Mouse (Mus musculus): Measurements from ENCODE around the gene Psmb6.
"Not testable (repeated sequence)": the region's sequence is repeated elsewhere in the genome, so short reads cannot be mapped to it uniquely, and the experiment has no call there.

Psmb6 gene

DNA sequence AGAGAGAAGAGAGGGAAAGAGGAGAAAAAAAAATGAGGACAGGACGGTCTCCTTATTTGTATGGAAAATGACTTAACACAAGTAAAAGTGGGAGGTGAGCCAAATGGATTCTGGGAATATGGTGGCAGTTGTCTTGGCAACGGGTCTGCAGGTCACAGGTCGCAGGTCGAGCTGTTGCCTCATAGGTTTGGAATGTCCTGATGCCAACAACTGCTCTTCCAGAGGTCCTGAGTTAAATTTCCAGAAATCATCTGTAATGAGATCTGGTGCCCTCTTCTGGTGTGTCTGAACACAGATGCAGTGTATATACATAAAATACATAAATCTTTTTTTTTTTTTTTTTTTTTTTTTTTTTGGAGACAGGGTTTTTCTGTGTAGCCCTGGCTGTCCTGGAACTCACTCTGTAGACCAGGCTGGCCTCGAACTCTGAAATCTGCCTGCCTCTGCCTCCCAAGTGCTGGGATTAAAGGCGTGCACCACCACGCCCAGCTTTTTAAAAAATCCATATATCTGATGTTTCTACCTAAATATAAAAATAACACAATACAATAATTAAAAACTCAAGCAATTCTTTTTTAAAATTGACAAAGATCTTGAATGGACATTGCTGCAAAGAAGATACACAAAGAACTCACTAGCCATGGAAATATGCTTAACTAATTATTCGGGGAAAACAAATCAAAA, 1.7 kb upstream of the Psmb6 start:
- peak; percentile 39 for DNase-seq (ENCODE audit: low read depth)

- no peak for DNase-seq (ENCODE audit: low read depth)
These were observed 385 bp upstream of the Psmb6 start for GRCm38 (mm10) chr11:70524782-70525181.

DNA sequence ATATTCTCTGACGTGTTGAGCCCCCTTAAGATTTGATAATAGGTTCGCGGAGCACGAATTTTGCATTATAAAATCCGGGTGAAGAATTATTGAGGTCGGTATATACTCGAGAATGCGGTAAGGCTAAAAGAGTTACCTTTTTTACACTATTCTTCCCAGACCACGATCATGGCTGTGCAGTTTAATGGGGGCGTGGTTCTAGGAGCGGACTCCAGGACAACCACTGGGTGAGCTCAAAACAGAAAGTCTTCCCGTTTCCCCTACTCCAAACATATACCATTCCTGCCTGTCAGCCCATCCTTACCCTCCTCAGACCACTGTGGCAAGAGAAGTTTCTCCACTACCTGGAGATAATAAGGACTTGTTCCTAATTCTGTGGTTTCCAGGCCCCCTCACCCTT, 559 bp downstream of the Psmb6 start:
- DNase-seq (ENCODE audit: low read depth): peak; percentile 49

DNA sequence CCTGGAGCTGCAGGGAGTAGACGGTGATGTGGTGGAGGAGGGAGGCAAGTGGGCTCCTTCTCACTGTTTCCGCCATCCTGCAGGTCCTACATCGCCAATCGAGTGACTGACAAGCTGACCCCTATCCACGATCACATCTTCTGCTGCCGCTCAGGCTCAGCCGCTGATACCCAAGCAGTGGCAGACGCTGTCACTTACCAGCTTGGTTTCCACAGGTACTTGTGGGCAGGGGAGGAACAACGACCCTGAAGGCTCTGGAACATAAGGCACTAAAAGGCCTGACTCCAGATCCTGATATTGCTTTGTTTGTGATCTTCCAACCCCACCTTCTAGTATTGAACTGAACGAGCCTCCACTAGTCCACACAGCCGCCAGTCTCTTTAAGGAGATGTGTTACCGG, 1.0 kb downstream of the Psmb6 start:
- DNase-seq (ENCODE audit: low read depth): no peak

- DNase-seq (ENCODE audit: low read depth): no peak
These were observed 3.4 kb downstream of the Psmb6 start for GRCm38 (mm10) chr11:70528610-70529009.

DNA sequence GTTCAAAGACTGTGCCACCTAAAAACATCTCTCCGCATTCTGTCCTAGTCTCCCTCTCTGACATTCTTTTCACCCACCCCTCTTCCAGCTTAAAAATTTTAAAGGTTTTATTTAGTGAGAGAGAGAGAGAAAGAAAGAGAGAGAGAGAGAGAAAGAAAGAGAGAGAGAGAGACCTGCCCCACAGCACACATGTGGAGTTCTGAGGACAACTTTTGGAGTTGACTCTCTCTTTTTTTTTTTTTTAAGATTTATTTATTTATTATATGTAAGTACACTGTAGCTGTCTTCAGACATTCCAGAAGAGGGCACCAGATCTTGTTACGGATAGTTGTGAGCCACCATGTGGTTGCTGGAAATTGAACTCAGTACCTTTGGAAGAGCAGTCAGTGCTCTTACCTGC, 5.9 kb downstream of the Psmb6 start:
- not testable (repeated sequence) for DNase-seq (ENCODE audit: low read depth)

DNA sequence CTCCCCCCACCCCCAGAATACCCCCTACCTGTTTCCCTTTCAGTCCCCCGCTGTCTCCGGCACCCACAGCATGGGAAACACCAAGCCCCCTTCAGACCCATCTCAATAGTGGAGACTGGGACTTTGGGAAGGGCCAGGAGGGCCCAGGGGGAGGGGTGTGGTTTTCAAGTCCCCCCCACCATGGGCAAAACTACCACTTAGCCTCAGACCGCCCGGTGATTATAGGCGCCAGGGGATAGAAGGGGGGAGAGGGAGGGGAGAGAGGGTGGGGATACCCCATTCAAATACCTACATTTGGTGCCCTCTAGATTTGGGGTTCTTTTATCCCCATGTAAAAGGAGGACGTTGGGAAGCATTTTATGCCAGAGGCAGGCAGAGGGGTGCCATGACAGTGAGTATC, 7.7 kb downstream of the Psmb6 start, which contains the start of gene Gm40193:
Gene Gm40193, minus strand, starts transcription at position 101 of the 400 bp plus-strand sequence.
- no peak for DNase-seq (ENCODE audit: low read depth)

- DNase-seq (ENCODE audit: low read depth): no peak
These were observed 14.3 kb downstream of the Psmb6 start for GRCm38 (mm10) chr11:70539423-70539822.

DNA sequence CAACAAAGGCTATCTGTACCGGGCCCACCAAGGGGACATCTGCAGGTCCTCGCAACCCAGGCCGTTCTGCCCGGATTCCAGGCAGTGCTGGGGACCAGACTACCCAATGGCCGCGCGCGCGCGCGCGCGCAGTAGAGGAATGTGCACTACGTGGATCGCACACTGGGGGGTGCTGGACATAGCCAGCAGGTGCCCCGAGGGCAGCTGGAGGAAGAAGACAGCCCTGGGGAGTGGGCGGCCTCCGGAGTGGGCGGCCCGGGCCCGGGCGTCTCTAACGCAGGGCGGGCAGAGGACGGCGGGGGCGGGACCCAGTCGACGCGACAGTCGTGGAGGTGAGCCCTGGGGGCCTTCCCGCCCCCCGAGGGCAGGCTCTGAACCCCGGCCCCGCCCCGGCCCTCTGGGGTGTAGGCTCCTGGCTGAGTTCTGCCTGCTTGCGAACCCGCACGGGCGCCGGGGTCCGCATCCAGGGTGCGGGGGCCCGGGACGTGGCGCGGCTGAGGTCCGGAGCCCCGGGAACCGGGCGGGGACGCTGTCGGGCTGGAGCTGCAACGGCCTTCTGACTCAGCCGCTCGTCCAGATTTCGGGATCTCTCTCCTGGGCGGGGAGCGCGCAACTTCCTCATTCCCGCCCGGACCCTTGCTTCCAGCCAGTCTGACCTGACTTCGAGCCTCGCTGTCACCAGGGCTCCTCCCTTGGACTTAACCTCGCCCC, 14.9 kb downstream of the Psmb6 start, which contains the start of gene Pld2:
Gene Pld2, plus strand, starts transcription at position 188 of the 711 bp plus-strand sequence.
- DNase-seq (ENCODE audit: low read depth): peak; percentile 94

DNA sequence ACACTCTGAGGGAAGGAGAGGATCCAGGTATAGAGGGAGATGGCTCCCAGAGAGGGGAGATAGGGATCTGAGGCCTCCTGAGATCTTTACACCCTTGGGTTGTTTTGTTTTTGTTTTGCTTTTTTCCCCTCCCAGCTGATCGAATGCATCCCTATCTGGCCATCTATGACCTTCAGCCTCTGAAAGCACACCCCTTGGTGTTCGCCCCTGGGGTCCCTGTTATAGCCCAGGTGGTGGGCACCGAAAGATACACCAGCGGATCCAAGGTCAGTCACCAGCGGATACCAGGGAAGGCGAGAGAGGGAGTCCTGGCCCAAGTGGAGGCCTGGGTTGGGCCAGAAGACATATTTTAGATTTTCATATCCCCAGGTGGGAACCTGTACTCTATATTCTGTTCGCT, 15.8 kb downstream of the Psmb6 start:
- DNase-seq (ENCODE audit: low read depth): no peak

DNA sequence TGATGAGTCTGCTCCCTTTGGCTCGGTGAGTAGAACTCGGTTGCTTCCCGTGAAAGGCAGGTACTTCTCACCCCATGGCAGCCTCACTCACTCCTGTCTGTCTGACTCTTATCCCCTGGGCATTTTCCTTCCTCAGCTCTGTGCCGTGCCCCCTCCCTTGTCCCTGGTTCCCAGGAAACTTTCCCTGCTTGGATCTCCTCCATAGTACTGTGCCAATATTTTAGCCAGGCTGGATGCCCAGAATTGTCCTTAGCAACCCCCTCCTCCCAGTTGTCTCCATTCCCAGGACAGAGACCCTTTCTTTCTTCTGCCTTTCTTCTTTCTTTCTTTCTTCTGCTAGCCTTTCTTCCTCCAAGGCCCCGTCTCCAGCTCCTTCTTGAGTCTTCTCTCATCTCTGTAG, 16.2 kb downstream of the Psmb6 start:
- no peak for DNase-seq (ENCODE audit: low read depth)

DNA sequence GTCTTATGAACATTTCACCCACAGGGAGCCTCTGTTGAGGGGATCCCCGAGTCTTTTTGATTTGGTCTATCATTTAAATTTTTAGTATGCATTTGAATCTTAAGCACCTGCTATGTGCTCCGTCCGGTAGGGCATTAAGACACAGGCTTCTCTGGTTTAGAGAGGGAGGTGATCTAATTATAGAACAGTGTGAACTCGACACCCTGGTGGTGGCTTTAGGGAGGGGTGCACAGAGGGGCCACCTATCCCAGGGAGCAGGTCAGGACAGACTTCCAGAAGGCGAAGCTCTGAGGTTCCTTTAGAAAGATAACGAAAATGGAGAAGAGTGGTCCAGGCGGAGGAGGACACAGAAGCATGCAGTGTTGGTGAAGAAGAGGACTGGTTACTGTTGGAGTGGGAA, 19.3 kb downstream of the Psmb6 start:
- no peak for DNase-seq (ENCODE audit: low read depth)

- no peak for DNase-seq (ENCODE audit: low read depth)
These were observed 26.4 kb downstream of the Psmb6 start for GRCm38 (mm10) chr11:70551526-70551925.

DNA sequence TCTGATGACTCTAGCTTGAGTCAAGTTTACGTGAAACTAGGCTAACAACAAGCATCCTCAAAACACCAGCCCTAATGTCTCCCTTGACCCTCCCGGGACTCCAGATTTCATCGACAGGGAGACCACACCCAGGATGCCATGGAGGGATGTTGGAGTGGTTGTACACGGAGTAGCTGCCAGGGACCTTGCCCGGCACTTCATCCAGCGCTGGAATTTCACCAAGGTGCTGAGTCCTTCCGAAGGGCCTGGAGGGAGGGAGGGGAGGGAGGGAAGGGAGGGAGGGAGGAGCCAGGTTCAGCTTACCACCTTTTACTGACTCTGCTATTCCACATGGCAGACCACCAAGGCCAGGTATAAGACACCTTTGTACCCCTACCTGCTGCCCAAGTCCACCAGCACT, 28.8 kb downstream of the Psmb6 start:
- DNase-seq (ENCODE audit: low read depth): peak; percentile 14

- DNase-seq (ENCODE audit: low read depth): no peak
These were observed 32.4 kb downstream of the Psmb6 start for GRCm38 (mm10) chr11:70557545-70557944.

- no peak for DNase-seq (ENCODE audit: low read depth)
These were observed 36.7 kb downstream of the Psmb6 start for GRCm38 (mm10) chr11:70561937-70562286.

DNA sequence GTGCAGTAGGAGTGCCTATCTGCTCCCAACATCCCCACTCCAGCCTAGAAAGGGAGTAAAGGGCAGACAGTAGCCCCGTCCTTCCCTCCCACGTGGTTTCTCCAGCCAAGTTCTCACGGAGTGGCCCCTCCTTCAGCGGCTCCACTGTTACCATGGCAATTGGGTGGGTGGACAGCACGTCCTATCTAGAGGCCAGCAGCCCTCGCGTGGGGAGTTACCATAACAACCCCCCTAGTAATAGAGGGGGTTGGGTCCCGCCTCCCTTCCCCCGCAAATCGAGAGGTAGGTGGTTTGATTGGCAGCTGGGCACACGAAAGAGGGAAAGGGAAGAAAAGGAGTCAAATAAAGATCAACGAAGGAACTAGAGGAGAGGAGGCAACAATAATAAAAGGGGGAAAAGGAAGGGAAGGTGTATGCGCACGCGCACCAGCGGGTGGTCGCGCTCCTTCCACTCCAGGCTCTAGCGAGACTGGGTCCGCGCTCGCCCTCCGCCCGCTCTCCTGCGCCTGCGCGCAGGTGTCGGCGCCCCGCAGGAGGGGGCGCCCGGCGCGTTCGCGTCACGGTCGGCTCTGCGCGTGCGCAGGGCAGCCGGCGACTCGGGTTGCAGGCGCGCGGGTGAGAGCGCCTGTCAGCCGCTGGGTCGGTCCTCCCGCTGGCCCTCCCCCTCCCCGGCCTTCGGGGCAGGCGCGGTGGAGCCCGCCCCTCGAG, 37.3 kb downstream of the Psmb6 start, which contains the start of gene Mink1:
Gene Mink1, plus strand, starts transcription at position 595 of the 708 bp plus-strand sequence.
- peak; percentile 93 for DNase-seq (ENCODE audit: low read depth)

DNA sequence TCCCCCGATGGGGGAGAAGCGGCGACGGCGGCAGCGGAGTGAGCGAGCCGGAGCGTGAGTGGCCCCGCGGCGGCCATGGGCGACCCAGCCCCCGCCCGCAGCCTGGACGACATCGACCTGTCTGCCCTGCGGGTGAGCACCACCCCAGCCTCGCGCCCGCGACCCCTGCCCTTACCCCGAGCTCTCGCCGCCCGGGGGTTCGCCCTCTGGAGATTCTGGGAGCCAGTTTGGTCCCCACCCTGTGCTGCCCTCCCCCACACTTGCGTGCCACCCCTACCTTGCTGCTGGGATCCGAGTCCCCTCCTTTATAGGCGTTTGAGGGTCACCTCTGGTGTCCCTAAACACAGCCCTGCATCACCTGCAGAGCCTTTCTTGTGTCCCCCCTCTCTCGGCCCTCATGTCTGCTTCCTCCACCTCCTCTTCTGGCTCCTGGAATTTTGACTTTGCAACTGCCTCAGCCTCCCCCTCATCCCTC, 37.9 kb downstream of the Psmb6 start:
- no peak for DNase-seq (ENCODE audit: low read depth)

GRCm38 (mm10) chr11:70563470-70564275, 38.5 kb downstream of the Psmb6 start:
- DNase-seq (ENCODE audit: low read depth): no peak

GRCm38 (mm10) chr11:70564276-70564873, 39.2 kb downstream of the Psmb6 start:
- DNase-seq (ENCODE audit: low read depth): no peak

DNA sequence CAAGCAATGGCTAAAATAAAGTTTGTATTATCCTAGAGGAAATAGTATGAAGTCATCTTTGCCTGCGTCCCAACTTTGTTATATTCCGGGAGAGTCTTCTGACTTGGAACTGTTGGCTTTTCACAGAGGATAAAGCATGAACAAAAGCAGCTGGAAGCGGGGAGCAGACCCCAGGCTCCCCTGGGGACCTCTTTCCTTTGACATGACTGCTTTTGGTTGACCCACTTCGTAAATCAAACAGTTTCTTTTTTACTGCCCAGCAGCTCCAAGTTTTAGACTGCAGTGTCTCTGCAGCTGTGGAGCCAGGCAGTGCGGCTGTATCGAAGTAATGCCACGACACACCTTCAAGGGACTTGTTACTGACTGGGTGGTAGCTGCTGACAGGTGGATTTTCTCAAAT, 41.4 kb downstream of the Psmb6 start:
- DNase-seq (ENCODE audit: low read depth): no peak
